Mouse (Mus musculus) MN1 (cell line): ENCODE results near the gene Gigyf1.

Experiments
- DNase-seq: peaks from one replicate; pipeline ENCODE4 v3.0.0-alpha.2; 2016; ENCODE audit warnings: low spot score

Gigyf1 gene

GRCm38 (mm10) chr5:137574470-137574901 is 56.1 kb downstream of the Gigyf1 start:
- peak; percentile 88 for DNase-seq
